Mouse (Mus musculus) heart, postnatal 10 days (tissue): ENCODE data around the gene Slc35a3. TPM values are rescaled to one million over a fixed set of nuclear protein-coding genes. Genes with fewer than 3 reads are reported as not detected.
"Not testable (repeated sequence)": the region's sequence is repeated elsewhere in the genome, so short reads cannot be mapped to it uniquely, and the experiment has no call there.

Experiments used
- DNase-seq, 2 experiments: peaks; one replicate each; pipeline ENCODE4 v3.0.0; 2021
- intact Hi-C: fragments of 180-260 bp; cut with DNase I; formaldehyde crosslinking; loops from one replicate; pipeline ENCODE4 v1.15.1; 2025
- total RNA-seq, 2 experiments: library from RNA; stranded (reverse); gene quantifications; 2 replicates each; pipeline ENCODE4 v1.2.3; 2021

The Slc35a3 gene
- total RNA-seq, 2 experiments from 2014 or later, result 19.3 to 21.9 TPM

- intact Hi-C loops, result no loop called here
- no peak for DNase-seq
Observed at GRCm38 (mm10) chr3:116702647-116703272, 9.9 kb downstream of the Slc35a3 start.

GRCm38 (mm10) chr3:116701601-116702000 is 11.0 kb downstream of the Slc35a3 start:
- intact Hi-C loops, result no loop called here
- DNase-seq, result no peak

GRCm38 (mm10) chr3:116698786-116699185 is 13.8 kb downstream of the Slc35a3 start:
- intact Hi-C loops, result no loop called here
- DNase-seq, result peak; percentile 29 to 48

- intact Hi-C loops, result no loop called here
- DNase-seq, result no peak
Observed at GRCm38 (mm10) chr3:116695666-116695985, 17.0 kb downstream of the Slc35a3 start.

- DNase-seq, result no peak
- intact Hi-C loops, result no loop called here
Observed at GRCm38 (mm10) chr3:116694955-116695665, 17.5 kb downstream of the Slc35a3 start.

- intact Hi-C loops, result no loop called here
Observed at GRCm38 (mm10) chr3:116694312-116694711, 18.3 kb downstream of the Slc35a3 start.

GRCm38 (mm10) chr3:116681160-116681559 is 31.5 kb downstream of the Slc35a3 start, which contains the start of gene Gm43191:
Gene Gm43191, minus strand, starts transcription at chr3:116681260.
- intact Hi-C loops, result no loop called here
- DNase-seq, result no peak

More at GRCm38 (mm10) chr3:116694312-116694711, 18.3 kb downstream of the Slc35a3 start:
- no peak for DNase-seq

GRCm38 (mm10) chr3:116664281-116664680 is 48.4 kb downstream of the Slc35a3 start:
- DNase-seq, result not testable (repeated sequence)
- intact Hi-C loops, result loop anchor here (2.0 kb wide), 1 partner anchor 47 kb away; no protein-coding TSS in a partner anchor

GRCm38 (mm10) chr3:116662463-116662863 is 50.2 kb downstream of the Slc35a3 start, which contains the start of gene Mfsd14a:
Gene Mfsd14a, minus strand, starts transcription at chr3:116662677.
- intact Hi-C loops, result loop anchor here (1.0 kb wide), 1 partner anchor 67 kb away; no protein-coding TSS in a partner anchor
- peak; percentile 100 for DNase-seq

GRCm38 (mm10) chr3:116661870-116662414 is 50.7 kb downstream of the Slc35a3 start:
- intact Hi-C loops, result loop anchor here (1.0 kb wide), 1 partner anchor 67 kb away; no protein-coding TSS in a partner anchor
- DNase-seq, result no peak

- no peak for DNase-seq
- intact Hi-C loops, result no loop called here
Observed at GRCm38 (mm10) chr3:116661288-116661869, 51.3 kb downstream of the Slc35a3 start.

GRCm38 (mm10) chr3:116659856-116660430 is 52.7 kb downstream of the Slc35a3 start:
- DNase-seq, result no peak
- intact Hi-C loops, result no loop called here

GRCm38 (mm10) chr3:116658928-116659565 is 53.6 kb downstream of the Slc35a3 start:
- no peak for DNase-seq
- intact Hi-C loops, result no loop called here

- intact Hi-C loops, result no loop called here
- DNase-seq, result no peak
Observed at GRCm38 (mm10) chr3:116656184-116656965, 56.3 kb downstream of the Slc35a3 start.

- intact Hi-C loops, result not testable (repeated sequence)
Observed at GRCm38 (mm10) chr3:116654051-116654450, 58.6 kb downstream of the Slc35a3 start.

GRCm38 (mm10) chr3:116653278-116653945 is 59.2 kb downstream of the Slc35a3 start:
- DNase-seq, result no peak
- intact Hi-C loops, result no loop called here

More at GRCm38 (mm10) chr3:116654051-116654450, 58.6 kb downstream of the Slc35a3 start:
- DNase-seq, result not testable (repeated sequence)

- no peak for DNase-seq
- intact Hi-C loops, result no loop called here
Observed at GRCm38 (mm10) chr3:116652033-116652446, 60.6 kb downstream of the Slc35a3 start.

GRCm38 (mm10) chr3:116650698-116651097 is 61.9 kb downstream of the Slc35a3 start:
- intact Hi-C loops, result no loop called here
- no peak for DNase-seq

GRCm38 (mm10) chr3:116648805-116649204 is 63.8 kb downstream of the Slc35a3 start:
- intact Hi-C loops, result no loop called here
- no peak for DNase-seq
